Mouse (Mus musculus) liver (tissue): ENCODE measurements around the gene Olfr186.
"Not testable (repeated sequence)": the region's sequence is repeated elsewhere in the genome, so short reads cannot be mapped to it uniquely, and the experiment has no call there.

Experiments
- DNase-seq: peaks from one replicate; pipeline ENCODE4 v3.0.0-alpha.2; 2020; ENCODE audit warnings: mixed read lengths

Olfr186 gene

DNA sequence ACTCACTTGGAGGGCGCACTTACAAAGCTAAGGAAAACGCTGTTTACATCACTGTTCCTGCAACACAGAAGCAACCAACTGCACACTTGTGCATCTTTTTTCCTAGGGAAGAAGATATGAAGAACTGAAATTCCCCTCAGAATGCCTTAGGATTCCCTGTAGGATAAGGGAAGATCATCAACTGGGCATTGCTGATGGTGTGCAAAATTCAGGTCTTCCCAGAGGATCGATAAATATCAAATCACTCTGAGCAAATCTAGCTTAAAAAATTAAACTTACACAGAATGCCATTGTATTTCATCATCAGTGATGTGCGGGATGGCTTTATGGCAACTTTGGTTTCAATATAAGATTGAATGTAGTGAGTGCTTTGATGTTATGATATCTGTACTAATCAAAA lies at the start of gene Olfr186:
Gene Olfr186, minus strand, starts transcription at position 101 of the 400 bp plus-strand sequence.
- no peak for DNase-seq

DNA sequence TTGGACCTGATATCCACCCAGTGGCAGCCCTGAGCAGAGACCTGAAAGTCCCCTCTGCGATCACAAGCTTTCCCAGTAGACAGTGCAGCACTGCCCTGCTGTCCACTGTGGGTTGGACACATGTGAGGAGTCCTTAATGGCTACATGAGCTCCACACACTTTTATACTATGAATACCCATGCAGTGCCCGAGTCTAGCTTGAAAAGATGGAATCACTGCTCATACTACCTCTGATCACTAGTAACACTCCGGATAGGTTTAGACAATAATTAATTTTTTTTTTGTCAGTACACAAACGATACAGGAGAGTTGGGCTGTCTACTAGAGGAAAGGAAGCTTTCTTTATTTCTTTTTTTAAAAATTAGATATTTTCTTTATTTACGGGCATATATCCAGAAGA lies 47.8 kb upstream of the Olfr186 start, which contains the start of gene Olfr190:
Gene Olfr190, minus strand, starts transcription at position 101 of the 400 bp plus-strand sequence.
- no peak for DNase-seq

DNA sequence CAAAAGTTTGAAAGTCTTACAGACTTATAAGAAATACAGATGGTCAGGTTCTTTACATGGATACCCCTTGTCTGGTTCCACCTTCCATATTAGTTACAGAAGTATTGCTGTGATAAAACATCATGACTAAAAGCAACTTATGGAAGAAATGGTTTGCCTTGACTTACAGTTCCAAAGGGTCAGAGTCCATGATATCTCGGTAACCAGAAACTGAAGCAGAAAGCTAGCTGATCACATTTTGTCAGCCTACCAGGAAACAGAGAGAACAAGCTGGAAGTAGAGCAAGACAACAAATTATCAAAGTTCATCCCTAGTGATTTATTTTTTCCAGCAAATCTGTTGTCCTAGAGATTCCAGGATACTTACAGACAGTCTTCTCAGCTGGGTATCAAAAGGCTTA lies 43.4 kb upstream of the Olfr186 start:
- DNase-seq = no peak

DNA sequence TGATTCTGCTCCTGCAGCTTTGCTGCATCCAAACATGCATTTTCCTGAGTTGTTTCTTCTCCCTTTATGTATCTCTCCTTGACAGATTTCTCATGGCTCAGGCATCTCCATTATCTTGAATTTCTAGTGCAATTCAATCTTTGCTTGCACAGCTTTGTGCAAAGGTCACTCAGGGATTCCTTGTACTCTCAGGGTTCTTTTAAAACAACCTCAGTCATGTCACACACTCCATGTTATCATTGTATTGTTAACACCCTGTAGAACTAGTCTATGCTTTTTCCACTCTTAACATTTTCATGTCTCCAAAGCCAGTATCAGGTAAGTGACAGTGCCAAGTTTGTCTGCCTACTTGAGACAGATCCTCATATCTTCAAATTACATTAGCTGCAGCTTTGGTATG lies 41.7 kb upstream of the Olfr186 start:
- DNase-seq = no peak

DNA sequence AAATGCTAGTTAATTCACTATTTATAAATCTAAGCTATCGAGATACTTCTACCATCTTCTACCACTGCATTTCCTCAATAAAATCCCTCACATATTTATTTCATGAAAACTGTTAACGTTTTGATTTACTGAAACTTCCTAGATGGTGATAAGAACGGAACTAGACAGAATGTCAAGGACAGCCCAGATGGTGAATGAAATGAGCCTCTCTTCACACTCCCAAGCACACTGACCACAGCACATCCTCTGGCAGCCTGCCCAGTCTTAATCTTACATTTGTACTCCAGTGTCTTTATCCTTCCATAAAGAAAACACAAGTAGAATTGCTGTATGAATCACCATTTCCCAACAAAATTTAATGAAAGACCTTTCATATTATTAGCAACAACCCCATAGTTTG lies 32.3 kb upstream of the Olfr186 start:
- not testable (repeated sequence) for DNase-seq

DNA sequence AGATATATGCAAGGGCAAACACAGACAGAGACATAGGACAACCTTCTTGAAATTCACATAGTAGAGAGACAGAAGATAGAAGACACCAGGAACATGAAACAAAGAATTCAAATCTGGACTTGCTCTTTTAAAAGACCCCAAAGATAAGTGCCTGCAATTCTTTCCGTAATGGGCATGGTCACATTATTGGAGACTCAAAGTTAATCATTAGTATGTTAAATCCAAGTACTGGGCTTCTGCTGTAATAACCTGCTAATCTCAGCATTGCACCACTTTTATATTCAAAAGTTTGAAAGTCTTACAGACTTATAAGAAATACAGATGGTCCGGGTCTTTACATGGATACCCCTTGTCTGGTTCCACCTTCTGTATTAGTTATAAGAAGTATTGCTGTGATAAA lies 19.2 kb upstream of the Olfr186 start:
- not testable (repeated sequence) for DNase-seq

DNA sequence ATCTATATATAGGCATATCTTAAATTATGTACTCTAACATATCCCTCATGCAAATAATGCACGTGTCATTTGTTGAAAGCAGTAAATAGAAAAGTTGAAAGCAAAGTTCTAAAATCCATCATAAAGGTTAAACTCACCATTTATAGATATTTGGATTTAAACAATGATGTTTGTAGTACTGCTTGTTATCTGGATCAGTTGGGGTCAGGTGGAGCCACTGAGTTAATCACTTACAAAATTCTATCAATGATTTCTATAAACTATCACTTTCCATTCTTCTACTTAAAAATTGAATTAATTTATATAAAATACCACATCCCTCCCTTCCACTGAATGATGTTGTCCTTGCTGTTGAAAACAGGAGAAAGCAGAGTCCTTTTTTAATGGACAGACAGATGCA lies 18.8 kb upstream of the Olfr186 start:
- DNase-seq = no peak

DNA sequence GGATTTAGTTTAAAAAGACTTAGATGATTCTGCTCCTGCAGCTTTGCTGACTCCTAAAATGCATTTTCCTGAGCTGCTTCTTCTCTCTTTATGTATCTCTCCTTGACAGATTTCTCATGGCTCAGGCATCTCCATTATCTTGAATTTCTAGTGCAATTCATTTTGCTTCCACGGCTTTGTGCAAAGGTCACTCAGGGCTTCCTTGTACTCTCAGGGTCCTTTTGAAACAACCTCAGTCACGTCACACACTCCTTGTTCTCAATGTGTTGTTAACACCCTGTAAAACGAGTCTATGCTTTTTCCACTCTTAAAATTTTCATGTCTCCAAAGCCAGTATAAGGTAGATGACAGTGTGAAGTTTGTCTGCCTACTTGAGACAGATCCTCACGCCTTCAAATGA lies 17.5 kb upstream of the Olfr186 start:
- DNase-seq = no peak

DNA sequence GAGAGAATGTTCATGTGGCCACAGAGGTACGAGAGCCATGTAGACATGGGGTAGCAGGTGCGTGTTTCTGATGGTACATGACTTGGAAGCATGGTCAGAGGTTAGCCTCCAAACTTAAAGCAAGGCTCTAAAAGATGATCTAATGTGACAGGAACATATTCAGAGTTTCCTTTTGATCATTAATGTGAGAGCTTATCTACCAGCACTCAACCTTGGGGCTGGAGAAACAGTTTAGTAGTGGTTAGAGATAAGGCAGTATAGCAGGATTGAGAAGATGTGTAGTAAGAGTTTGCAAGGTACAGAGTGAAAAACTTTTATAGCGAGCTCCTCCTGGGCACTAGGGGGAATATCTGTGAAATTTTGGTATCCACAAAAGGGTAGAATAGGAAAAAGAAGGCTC lies 15.7 kb upstream of the Olfr186 start:
- no peak for DNase-seq

DNA sequence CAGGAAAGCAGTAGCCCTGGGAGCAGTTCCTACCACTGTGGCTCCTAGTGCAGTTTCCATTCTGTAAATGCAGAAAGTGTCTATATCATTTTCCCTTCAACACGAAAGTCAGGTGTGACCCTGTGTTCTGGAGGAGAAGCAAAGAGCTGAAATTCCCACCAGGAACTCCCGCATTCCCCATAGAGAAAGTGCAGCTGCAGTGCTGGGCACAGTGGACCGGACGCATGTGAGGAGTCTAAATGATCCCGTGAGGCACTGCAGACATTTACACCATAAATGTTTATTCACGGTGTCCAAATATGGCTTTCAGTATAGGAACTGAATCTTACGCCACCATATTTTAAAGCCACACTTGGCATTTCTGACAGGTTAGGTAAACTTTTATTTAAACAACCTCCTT lies 9.6 kb upstream of the Olfr186 start, which contains the start of gene Olfr187:
Gene Olfr187, minus strand, starts transcription at position 58 of the 400 bp plus-strand sequence.
- DNase-seq = no peak

DNA sequence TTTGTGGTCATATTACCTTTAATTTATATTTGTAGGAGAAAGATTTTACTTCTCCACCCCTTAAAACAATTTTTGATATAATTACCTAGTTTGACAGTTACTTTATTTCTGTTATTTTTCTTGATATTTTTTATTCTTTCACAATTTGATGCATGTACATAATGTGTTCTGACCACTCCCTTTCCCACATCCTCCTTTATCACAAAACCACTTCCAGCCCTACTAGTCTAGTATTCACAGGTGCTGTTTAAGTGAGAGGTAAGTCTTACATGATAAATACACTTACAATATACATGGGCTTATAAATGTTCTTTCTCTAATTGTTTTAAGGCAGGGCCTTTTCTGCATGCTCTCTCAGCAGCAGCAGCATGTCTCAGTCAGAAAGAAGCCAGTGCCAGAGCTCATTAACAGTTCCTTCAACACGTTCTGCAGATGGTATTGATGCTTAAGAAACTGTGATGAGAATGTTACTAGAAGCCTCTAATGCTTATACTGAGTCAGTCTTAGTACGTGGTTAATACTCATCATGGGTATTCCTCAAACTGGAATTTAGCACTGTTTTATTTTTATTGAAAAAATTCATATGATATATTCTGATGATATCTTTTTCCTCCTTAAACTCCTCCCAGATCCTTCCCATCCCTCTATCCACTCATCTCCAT lies 16.6 kb downstream of the Olfr186 start:
- DNase-seq = no peak

DNA sequence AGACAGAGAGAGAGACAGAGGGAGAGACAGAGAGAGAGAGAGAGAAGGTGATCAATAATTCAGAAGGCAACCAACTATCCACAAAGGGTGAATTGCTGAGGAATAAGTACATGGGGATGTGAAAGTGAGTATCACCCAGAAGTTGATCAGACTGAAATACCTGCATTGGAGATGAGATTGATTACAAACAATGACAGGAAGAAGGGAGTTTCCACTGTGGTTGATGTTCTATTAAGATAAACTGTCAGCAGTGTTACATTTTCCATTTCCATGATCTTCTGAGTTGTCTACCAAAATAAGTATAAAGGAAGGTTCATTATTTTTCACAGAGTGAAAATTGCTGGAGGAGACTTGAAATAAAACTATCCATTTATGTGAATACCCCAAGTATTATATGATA lies 22.9 kb downstream of the Olfr186 start:
- no peak for DNase-seq

DNA sequence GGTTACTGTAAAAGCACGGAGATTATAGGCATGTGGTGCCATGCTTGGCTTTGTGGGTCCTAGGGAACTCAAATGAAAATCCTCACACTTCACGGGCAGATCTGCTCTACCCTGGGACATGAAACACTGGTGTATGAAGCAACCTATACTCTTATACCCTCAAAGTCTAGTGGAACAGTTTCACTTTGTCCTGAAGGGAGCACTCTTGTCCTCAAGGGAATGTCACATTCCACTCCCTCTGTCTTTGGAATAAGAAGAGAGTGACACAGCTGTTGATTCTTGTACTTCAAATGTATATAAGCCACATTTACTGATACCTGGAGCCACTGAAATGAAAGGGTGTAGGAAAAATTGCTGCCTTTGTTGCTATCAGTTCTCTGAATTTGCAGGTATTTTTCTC lies 35.0 kb downstream of the Olfr186 start, which contains the start of gene Olfr183:
Gene Olfr183, plus strand, starts transcription at position 301 of the 400 bp plus-strand sequence.
- no peak for DNase-seq
